Mouse (Mus musculus) T-helper 2 cell (primary cell): ENCODE measurements around the gene Znhit3.

Experiments used
- in situ Hi-C: fragments of 300-600 bp; cut with MboI, MseI; formaldehyde crosslinking; loops from one replicate; pipeline ENCODE4 v1.15.1; 2025; ENCODE audit warnings: high pct_unique_total_duplicates

Gene Znhit3

DNA sequence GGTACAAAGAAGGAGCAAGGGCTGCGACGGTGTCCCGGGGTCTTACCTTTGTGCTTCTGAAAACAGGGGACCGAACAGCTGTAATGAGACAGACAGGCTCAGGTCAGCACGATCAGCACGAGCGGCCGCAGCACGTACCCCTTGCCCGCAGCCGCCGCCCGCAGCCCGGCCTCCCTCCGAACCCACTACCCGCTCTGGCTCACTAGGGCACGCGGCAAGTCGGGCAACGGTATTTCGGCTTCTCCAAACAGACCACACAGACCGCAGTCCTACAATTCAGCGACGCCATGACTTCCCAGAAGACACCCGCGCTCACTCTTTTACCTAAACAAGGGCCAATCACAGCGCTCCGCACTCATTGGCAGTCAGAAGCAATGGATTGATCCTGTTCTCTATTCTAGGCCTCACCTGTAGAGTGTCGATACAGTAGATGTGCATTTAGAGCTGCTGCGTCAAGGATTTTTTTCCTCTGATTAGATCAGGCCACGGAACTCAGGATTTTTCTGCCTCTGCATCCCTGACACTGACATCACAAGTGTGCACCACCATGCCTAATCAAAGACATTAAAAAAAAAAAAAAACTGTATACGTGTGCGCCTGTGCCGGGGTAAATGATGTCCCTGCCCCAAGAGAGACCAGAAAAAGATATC is at the start of gene Znhit3:
Gene Znhit3, minus strand, starts transcription at position 314 of the 650 bp plus-strand sequence.
- in situ Hi-C loops: no loop called here

DNA sequence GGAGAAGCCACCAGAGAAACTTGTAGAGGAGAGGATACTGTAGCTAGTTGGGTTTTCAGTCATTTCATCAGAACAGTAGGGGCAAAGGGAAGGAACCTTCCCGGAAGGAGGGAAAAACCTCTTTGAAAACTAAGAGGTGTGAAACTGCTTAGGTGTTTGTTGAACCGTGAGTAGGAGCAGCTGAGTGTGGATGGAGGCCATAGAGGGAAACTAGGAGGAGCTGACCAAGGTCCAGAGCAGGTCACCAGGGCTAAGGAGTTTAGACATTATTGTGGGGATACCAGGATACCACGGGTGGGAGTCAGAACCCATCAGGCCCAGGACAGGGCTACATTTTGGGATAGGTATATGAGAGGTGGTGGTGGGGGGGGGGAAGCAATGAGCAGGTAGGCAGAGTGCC is 47.4 kb upstream of the Znhit3 start:
- in situ Hi-C loops: no loop called here

DNA sequence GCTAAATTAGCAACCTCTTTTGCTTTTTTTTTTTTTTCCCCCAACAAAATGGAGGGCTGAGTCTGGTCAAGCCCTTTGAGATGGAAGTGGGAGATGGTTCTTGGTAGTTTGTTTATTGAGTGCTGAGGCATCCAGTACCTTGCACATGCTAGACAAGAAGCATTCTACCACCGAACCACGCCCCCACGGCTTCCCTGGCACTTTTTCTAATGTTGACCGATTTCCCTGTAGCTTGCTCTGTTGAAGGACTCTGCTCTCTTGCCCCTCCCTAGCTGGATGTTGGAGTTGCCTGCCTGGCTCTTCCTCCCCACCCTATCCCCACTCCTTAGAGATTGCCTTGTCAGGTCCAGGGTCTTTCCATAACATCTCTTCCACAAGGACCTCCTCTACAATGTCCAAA is 46.4 kb upstream of the Znhit3 start:
- in situ Hi-C loops: no loop called here

GRCm38 (mm10) chr11:84961571-84961970 is 45.4 kb upstream of the Znhit3 start:
- in situ Hi-C loops: no loop called here

GRCm38 (mm10) chr11:84960780-84961179 is 44.6 kb upstream of the Znhit3 start:
- in situ Hi-C loops: no loop called here

DNA sequence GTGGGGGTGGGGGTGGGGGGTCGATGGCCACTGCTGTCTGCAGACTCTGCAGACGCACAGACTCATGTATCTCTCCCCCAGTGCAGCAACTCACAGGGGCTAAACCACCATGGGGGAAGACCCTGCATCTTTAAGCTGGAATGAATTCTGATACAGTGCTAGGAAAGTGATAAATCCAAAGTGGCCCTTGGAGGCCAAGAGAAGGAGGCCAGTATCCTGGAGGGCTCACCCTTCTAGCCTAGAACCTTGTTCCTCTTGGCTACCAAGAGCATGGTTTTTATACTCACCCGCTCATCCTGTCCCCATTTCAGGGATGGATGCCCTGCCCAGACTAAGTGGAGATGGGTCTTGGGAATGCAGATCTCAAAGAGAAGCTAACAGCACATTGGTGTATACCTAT is 44.1 kb upstream of the Znhit3 start:
- in situ Hi-C loops: no loop called here

- in situ Hi-C loops: no loop called here
These were observed 43.6 kb upstream of the Znhit3 start for GRCm38 (mm10) chr11:84959701-84960181.

DNA sequence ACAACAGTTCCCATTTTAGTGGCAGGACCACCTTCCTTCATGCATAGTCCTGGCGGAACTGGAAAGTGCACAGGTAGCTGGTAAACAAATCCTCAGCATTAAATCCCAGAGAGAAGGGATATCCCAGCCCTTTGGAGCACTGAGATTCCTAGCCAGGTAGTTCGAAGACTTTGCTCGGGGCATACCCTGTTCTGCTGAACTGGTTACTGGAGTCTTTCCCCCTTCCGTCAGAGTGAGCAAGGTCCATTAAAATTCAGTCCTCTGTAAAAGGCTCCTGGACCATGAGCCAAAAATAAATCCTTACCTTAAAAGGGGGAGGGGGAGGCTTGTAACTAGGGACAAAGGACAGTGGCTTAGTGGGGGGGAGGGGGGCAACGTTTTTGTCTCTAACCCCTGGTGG is 43.0 kb upstream of the Znhit3 start:
- in situ Hi-C loops: no loop called here

DNA sequence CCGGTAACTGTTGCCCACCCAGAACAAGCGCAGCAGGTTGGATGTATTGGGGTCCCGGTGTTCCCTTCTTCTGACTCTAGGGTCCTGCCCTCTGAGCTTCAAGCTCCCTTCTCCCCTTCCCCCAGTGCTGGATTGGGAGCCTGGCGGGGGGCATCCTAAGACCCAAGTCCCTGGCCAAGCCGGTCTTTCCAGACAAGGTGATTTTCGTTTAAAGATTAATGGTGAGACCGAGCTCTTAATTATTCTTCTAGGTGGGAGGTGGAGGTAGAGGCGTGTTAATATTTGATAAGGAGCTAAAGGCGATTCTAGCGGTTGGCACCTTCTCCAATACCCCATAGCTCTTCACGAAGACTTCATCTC is 42.1 kb upstream of the Znhit3 start:
- in situ Hi-C loops: no loop called here

DNA sequence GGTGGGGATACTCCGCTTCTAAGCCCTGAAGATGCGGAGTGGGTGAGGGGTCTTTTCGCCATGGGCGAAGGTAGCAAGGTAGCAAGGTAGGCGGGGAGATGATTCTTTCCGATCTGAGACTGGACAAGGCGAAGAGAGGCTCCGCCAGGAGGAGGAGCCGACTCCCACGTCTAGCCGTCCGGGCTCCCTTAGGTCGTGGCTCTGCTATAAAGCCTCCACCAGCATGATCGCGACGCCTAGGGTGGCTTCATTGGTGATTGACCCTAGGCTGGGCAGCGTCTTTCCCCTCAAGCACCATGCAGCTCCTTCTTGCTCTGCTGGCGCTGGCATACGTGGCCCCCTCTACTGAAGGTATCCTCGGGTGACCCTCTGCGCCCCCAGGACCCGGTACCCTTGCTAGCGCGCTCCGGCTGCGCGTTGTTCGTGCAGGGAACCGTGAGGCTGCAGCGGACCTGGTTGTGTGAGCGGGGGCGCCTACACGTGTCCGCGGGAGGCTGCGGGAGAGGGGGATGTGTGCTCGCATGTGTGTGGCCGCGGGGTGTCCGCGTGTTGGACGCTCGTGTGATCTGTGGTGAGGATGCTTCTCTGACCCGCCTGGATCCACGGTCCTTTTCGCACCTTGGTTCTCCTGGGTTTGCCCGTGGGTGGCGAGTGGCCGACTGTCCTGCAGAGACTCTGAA is 41.6 kb upstream of the Znhit3 start, which contains the start of gene Car4:
Gene Car4, plus strand, starts transcription at position 196 of the 680 bp plus-strand sequence.
- in situ Hi-C loops: no loop called here

DNA sequence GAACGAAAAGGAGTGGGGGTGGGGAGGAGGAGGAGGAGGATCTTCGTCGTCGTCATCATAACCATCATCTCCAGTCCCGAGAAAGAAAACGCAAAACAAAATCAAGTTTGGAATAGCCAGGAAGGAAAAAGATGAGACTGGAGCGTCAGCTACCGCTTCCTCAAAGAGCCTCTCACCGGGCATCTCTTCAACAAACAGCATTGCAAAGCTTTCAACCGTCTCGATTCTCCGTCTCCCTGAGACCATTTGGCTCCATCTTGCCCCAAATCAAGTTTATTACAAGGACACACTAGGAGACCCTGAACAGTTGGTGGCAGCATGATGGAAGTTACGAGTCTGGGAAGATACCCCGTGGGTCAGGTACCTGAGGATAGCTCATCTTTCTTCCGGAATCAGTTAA is 41.0 kb upstream of the Znhit3 start:
- in situ Hi-C loops: no loop called here

DNA sequence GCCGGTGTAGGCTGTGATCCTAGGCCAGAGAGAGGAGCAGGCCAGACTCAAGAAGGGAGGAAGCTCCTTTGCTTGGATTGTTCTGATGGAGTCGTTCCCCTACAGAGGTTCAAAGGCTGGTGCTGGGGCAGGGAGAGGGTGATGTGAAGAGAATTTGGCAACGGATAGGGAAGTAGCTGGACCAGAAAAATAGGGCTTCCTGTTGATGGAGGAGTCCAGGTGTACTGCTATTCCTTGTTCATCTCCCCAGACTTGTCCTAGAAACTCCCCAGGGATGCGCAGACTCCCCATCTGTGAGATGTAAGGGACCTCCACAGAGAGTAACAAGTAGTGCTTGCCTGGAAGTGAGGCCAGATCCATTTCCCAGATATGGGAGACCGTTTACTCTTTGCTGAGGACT is 40.2 kb upstream of the Znhit3 start:
- in situ Hi-C loops: no loop called here

DNA sequence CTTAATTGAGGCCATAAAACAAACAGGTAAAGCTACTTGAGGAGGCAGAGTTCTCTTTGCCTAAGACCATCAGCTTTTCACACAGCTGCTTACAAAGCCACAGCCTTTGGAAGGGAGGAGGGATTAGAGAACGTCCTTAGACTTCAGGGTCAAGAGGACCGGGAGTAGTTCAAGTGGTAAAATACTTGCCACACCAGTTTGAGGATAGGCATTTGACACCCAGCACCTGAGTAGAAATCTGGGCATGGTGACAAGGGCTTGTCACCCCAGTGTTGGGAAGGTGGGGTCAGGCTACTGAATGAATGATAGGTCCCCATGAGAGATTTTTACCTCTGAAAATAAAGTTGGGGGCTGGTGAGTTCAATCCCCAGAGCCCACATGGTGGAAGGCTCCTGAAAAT is 36.4 kb upstream of the Znhit3 start:
- in situ Hi-C loops: no loop called here

GRCm38 (mm10) chr11:84948526-84948925 is 32.4 kb upstream of the Znhit3 start:
- in situ Hi-C loops: loop anchor here (10.0 kb wide), 1 partner anchor 1626 kb away; no protein-coding TSS in a partner anchor

GRCm38 (mm10) chr11:84948114-84948513 is 31.9 kb upstream of the Znhit3 start:
- in situ Hi-C loops: loop anchor here (10.0 kb wide), 1 partner anchor 1627 kb away; no protein-coding TSS in a partner anchor

DNA sequence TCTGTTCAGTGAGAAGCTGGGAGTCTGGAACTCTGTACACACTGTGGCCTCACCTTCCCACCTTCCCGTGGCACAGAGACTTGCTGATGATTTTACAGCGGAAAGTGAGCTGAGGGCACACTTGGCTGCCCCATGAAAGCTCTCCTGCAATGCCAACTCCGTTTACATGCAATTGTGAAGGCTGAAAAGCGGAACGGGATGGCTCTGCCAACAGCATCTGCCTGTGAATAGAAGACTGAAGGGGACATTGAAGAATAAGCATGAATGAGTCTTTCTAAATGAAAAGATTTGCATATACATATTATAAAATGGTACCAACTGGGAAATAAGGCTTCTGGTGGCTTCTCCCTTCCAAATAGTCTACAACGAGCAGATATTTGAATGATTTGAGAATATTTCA is 31.0 kb upstream of the Znhit3 start:
- in situ Hi-C loops: loop anchor here (10.0 kb wide), 1 partner anchor 1628 kb away; no protein-coding TSS in a partner anchor

DNA sequence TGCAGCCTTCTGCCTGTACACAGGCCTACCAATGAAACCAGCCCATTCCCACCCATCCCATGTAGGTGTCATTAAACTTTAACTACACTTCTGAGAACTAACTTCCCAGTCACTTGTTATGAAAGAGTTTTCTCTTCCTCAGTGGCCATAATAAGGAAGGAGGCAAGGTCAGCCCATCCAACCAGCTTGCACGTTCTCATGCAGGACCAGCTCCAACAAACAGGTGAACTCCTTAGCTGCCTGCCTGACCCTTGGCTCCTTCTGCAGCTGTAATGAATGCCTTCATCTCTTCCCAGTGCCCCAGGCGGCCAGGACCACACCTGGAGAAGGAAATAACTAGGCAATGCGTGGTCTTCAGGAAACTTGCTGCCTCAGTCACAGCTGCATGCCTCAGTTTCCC is 29.7 kb upstream of the Znhit3 start:
- in situ Hi-C loops: loop anchor here (10.0 kb wide), 1 partner anchor 1629 kb away; no protein-coding TSS in a partner anchor

DNA sequence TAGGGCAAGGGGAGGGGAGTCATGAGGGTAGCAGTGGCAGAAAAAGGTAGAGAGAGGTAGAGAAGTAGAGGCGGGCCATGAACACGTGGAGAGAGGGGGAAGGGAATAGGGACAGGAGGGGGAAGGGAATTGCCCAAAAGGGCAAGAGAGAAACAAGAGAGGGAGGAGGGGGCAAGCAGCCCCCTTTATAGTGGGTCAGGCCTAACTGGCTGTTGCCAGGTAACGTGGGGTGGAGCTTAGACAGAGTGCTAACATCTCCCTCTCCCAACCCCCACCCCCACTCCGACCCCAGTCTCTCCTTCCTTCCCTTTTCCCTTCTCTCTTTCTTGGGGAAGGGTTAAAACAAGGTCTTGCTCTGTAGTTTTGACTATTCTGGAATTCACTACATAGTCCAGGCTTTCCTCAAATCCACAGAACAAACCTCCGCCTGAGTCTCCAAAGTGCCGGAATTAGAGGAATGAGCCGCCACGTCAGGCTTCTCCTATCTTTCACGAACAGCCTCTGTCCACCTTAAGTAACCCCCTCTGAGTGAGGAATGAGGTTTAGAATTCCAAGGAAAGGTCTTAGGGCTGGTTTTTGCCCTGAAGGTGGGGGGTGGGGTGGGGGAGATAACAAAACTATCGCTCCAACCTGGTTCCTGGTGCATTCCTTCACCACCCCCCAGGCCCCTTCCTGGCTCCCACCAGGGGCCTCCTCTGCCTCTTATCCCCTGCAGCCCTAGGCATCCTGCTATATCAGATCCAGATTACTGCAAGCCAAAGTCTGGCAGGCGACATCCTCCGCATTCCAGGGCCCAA is 28.7 kb upstream of the Znhit3 start:
- in situ Hi-C loops: loop anchor here (10.0 kb wide), 1 partner anchor 1630 kb away; no protein-coding TSS in a partner anchor

GRCm38 (mm10) chr11:84943948-84944347 is 27.8 kb upstream of the Znhit3 start:
- in situ Hi-C loops: loop anchor here (10.0 kb wide), 1 partner anchor 1631 kb away; no protein-coding TSS in a partner anchor

GRCm38 (mm10) chr11:84940140-84940539 is 24.0 kb upstream of the Znhit3 start:
- in situ Hi-C loops: loop anchor here (10.0 kb wide), 1 partner anchor 1635 kb away; no protein-coding TSS in a partner anchor

DNA sequence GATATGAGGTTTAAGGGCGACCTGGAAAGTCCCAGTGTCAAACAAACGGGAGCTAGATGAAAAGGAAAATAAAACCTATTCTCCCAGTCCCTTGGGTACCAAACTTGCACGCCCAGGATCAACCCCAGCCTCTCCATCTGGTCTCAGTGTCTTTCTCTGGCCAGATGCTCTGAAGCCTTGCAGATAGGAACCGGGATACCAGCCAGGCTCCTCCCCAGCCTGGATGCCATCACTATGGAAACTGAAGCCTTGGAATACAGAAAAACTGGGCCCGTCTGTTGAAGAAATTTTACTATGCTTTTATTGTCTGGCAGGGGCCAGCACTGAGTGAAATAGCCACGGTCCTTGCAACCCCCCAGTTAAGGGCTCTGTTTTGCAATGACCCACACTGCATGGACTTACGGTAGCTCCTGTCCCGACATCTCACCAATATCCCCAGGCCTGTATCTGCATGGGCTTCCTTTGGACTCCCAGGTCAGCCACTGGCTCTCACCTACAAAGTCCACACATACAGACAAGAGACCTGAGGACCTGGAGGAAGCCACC is 23.4 kb upstream of the Znhit3 start:
- in situ Hi-C loops: loop anchor here (10.0 kb wide), 1 partner anchor 1635 kb away; no protein-coding TSS in a partner anchor

- in situ Hi-C loops: no loop called here
These were observed 16.1 kb upstream of the Znhit3 start for GRCm38 (mm10) chr11:84932261-84932660.
